Mouse (Mus musculus) liver, adult 2 months (tissue): Measurements from ENCODE around the gene Mfsd4b1. TPM values are rescaled to one million over a fixed set of nuclear protein-coding genes. Genes with fewer than 3 reads are reported as not detected.
A peak's percentile ranks its signal among the peaks of the same experiment; 100 is the strongest.

ENCODE experiments used
- DNase-seq: peaks from one replicate; pipeline ENCODE4 v3.0.0-alpha.2; 2011; ENCODE audit warnings: low read depth, low spot score; ENCODE audit errors: extremely low read depth
- H3K27ac ChIP-seq: fragments of 200-500 bp; replicated peaks from 2 replicates; pipeline ENCODE4 v1.5.1; 2012; ENCODE audit warnings: low read depth, mild to moderate bottlenecking, control low read depth, inconsistent platforms, low read length; ENCODE audit not compliant: insufficient read depth
- H3K27me3 ChIP-seq: fragments of 200-500 bp; 2 replicates; pipeline ENCODE4 v1.6.1; 2012; ENCODE audit warnings: mild to moderate bottlenecking, moderate library complexity, low read length, inconsistent platforms; ENCODE audit not compliant: control insufficient read depth, insufficient read depth
- H3K36me3 ChIP-seq: fragments of 200-500 bp; 2 replicates; pipeline ENCODE4 v1.6.1; 2012; ENCODE audit warnings: low read length, inconsistent platforms; ENCODE audit not compliant: control insufficient read depth, insufficient read depth
- H3K4me1 ChIP-seq: fragments of 200-500 bp; 2 replicates; pipeline ENCODE4 v1.6.1; 2011; ENCODE audit warnings: low read length; ENCODE audit not compliant: control insufficient read depth, insufficient read depth
- H3K4me3 ChIP-seq: fragments of 200-500 bp; 2 replicates; pipeline ENCODE4 v1.5.1; 2011; ENCODE audit warnings: low read depth, mild to moderate bottlenecking, control low read depth, low read length, moderate library complexity; ENCODE audit not compliant: insufficient read depth
- H3K79me2 ChIP-seq: fragments of 200-500 bp; 2 replicates; pipeline ENCODE4 v1.6.1; 2012; ENCODE audit warnings: inconsistent platforms, mild to moderate bottlenecking, low read length, moderate library complexity; ENCODE audit not compliant: control insufficient read depth, insufficient read depth
- H3K9ac ChIP-seq: fragments of 200-500 bp; 2 replicates; pipeline ENCODE4 v1.6.1; 2012; ENCODE audit warnings: low read depth, mild to moderate bottlenecking, control low read depth, inconsistent platforms, low read length
- CTCF ChIP-seq: fragments of 200-500 bp; IDR thresholded peaks from 2 replicates; pipeline ENCODE4 v1.5.1; 2011; ENCODE audit warnings: low read depth, low read length, control low read depth
- POLR2A ChIP-seq: fragments of 200-500 bp; IDR thresholded peaks from 2 replicates; pipeline ENCODE4 v1.6.1; 2011; ENCODE audit warnings: low read length, control low read depth; ENCODE audit not compliant: insufficient read depth; ENCODE audit errors: extremely low read depth
- WGBS: fragments of 180-500 bp; shearing (Covaris S2); methylation state at CpG from one replicate; pipeline ENCODE4 v1.1.7; 2018; 5-methylcytosine and 5-hydroxymethylcytosine counted together
- polyA plus RNA-seq: library from polyadenylated mRNA; depleted of rRNA; stranded (reverse); fragments of >200 nt; gene quantifications from 2 replicates; pipeline ENCODE4 v1.2.3, GENCODE M21; 2012
- total RNA-seq: library from RNA; depleted of rRNA; stranded (reverse); fragments of >200 nt; gene quantifications from 2 replicates; pipeline ENCODE4 v1.2.3, GENCODE M21; 2014

Mfsd4b1 gene
- total and polyA plus RNA-seq, 2 experiments: 28.7 to 47.8 TPM

GRCm38 (mm10) chr10:40067529-40067928, 42.5 kb upstream of the Mfsd4b1 start:
- TF ChIP-seq POLR2A: no peak
- no peak for TF ChIP-seq CTCF
- no peaks in the 10 kb centered on the region for H3K27me3 ChIP-seq
- H3K79me2 ChIP-seq: no peaks in the 10 kb centered on the region
- H3K9ac ChIP-seq: no peak overlapping the region
- no peak overlapping the region for H3K4me3 ChIP-seq
- H3K36me3 ChIP-seq: no peaks in the 10 kb centered on the region
- peaks cover 37% of the 10 kb centered on the region for H3K4me1 ChIP-seq
- H3K27ac ChIP-seq: no peak overlapping the region
- WGBS: 80% methylated on average over 1 of the region's 1 CpGs
- no peak for DNase-seq

DNA sequence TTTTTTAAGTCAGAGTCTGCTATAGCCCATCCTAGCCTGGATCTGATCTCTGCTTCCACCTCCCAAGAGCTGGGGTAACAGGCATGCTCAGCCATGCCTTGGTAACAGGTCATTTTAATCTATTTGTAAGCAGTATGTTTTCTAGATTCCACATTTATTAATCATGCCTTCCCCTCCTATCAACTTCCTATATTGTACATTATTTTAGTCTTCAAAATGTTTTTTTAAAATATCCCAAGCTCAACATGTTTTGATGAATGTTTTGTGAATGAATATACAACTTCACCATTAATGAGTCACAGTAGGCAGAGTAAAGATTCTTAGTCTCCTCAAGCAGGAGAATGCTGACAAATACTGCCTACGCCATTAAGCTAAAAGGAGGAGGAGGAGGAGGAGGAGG, 42.0 kb upstream of the Mfsd4b1 start:
- WGBS: 75% methylated on average over 1 of the region's 1 CpGs
- no peaks in the 10 kb centered on the region for H3K27me3 ChIP-seq
- no peak overlapping the region for H3K27ac ChIP-seq
- no peak overlapping the region for H3K4me3 ChIP-seq
- H3K9ac ChIP-seq: no peak overlapping the region
- no peaks in the 10 kb centered on the region for H3K36me3 ChIP-seq
- H3K4me1 ChIP-seq: peaks cover 38% of the 10 kb centered on the region
- H3K79me2 ChIP-seq: no peaks in the 10 kb centered on the region
- TF ChIP-seq POLR2A: no peak
- TF ChIP-seq CTCF: no peak
- no peak for DNase-seq

DNA sequence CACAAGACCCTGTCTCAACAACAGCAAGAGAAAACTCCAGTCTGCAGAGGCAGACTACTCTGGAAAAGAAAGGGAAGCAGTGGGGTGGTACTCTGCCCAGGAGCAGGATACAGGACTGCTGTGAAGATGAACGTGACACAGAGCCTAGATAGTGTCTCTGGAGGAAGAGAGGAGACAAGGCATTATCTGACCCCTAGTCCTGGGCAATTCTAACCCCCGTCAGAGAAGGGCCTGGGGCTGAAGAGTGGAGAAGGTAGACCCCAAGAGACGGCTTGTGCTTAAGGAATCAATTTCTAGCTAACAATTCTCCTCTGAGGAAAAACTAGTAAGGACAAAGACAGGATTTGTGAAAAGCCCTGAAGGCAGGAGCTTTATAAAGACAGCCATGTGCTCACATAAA, 40.3 kb upstream of the Mfsd4b1 start:
- peaks cover 36% of the 10 kb centered on the region for H3K4me1 ChIP-seq
- no peaks in the 10 kb centered on the region for H3K27me3 ChIP-seq
- H3K27ac ChIP-seq: no peak overlapping the region; the same call in 1 of the 2 replicates
- TF ChIP-seq CTCF: no peak
- no peak for TF ChIP-seq POLR2A
- no peak for DNase-seq
- H3K36me3 ChIP-seq: no peaks in the 10 kb centered on the region
- H3K79me2 ChIP-seq: peaks cover 3% of the 10 kb centered on the region; the same call in 1 of the 2 replicates
- no peak overlapping the region for H3K9ac ChIP-seq
- H3K4me3 ChIP-seq: no peak overlapping the region
- WGBS: 80% methylated on average over 3 of the region's 3 CpGs

- Histone ChIP-seq H3K27ac (peak overlapping the region; percentile 95), H3K27me3 (no peaks in the 10 kb centered on the region), H3K4me3 (no peak overlapping the region), H3K9ac (peak overlapping the region; percentile 66), H3K4me1 (peaks cover 33% of the 10 kb centered on the region), H3K36me3 (no peaks in the 10 kb centered on the region), H3K79me2 (peaks cover 3% of the 10 kb centered on the region; the same call in 1 of the 2 replicates)
- 7% methylated on average over 5 of the region's 5 CpGs for WGBS
- peak; percentile 93 for DNase-seq
- no peak for TF ChIP-seq POLR2A
- no peak for TF ChIP-seq CTCF
Observed at GRCm38 (mm10) chr10:40063291-40063890, 38.3 kb upstream of the Mfsd4b1 start.

DNA sequence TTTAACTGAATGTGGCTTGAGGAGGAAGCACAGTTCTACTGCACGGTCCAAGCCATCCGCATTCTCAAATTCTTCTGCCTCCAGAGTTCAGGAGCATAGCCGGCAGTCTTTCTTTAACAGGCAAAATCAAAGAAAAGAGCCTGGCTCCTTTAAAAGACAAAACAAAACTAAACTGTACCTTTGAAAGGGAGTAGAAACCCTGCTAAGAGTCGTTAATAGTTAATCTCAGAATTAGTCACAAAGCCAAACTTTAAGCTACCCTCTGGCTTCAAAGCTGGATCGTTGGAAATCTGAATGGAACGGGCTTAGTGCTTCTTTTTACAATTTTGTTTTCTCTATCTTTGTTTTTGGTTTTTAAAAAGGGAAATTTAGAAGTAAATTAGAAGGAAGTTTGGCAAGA, 37.7 kb upstream of the Mfsd4b1 start:
- no peaks in the 10 kb centered on the region for H3K36me3 ChIP-seq
- TF ChIP-seq POLR2A (no peak), CTCF (no peak)
- H3K4me3 ChIP-seq: no peak overlapping the region; the same call in 1 of the 2 replicates
- peaks cover 33% of the 10 kb centered on the region for H3K4me1 ChIP-seq
- H3K79me2 ChIP-seq: peaks cover 3% of the 10 kb centered on the region; the same call in 1 of the 2 replicates
- H3K9ac ChIP-seq: peak overlapping the region; percentile 66
- H3K27ac ChIP-seq: peak overlapping the region; percentile 95
- H3K27me3 ChIP-seq: no peaks in the 10 kb centered on the region
- DNase-seq: peak; percentile 90
- 21% methylated on average over 6 of the region's 6 CpGs for WGBS

DNA sequence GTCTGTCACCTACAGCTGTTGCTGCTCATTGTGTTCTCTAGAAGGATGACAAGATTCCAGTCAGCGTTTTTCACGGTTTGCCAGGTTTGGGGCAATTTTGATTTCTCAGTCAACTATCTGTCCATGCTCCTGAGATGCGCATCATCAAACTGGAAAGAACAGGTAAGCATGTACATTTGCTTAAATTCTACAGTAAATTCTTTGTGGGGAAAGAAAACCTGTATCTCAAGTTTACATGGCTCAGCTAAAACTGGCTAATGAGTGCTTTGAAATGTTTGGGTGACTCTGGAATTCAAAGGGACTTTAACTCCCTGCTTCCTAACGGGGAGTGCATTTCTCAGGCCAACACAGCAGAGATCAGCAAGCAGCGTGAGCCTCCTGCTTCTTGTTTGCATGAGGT, 36.9 kb upstream of the Mfsd4b1 start:
- Histone ChIP-seq H3K36me3 (no peaks in the 10 kb centered on the region), H3K9ac (no peak overlapping the region), H3K4me1 (peaks cover 32% of the 10 kb centered on the region), H3K27ac (peak overlapping the region; percentile 53), H3K4me3 (no peak overlapping the region), H3K79me2 (peaks cover 3% of the 10 kb centered on the region; the same call in 1 of the 2 replicates), H3K27me3 (no peaks in the 10 kb centered on the region)
- DNase-seq: no peak
- TF ChIP-seq CTCF: no peak
- TF ChIP-seq POLR2A: no peak
- 61% methylated on average over 5 of the region's 5 CpGs for WGBS
